Mouse (Mus musculus) midbrain, embryonic 15.5 days (tissue): ENCODE results near the gene Smarcal1. TPM values are rescaled to one million over a fixed set of nuclear protein-coding genes. Genes with fewer than 3 reads are reported as not detected.

ENCODE experiments used
- ATAC-seq: fragments of 200-750 bp; cut with Nextera tagmentation; replicated peaks from 2 replicates; pipeline ENCODE4 v1.8.0; 2017; ENCODE audit warnings: moderate TSS enrichment
- H3K27ac ChIP-seq: fragments of 300-500 bp; sonication (generic); 2 replicates; pipeline ENCODE4 v1.5.1; 2015; ENCODE audit warnings: mild to moderate bottlenecking, inconsistent platforms
- H3K27me3 ChIP-seq: fragments of 300-500 bp; sonication (generic); replicated peaks from 2 replicates; pipeline ENCODE4 v1.6.1; 2015; ENCODE audit warnings: inconsistent platforms
- H3K36me3 ChIP-seq: fragments of 300-500 bp; sonication (generic); replicated peaks from 2 replicates; pipeline ENCODE4 v1.6.1; 2015; ENCODE audit warnings: inconsistent platforms
- H3K4me1 ChIP-seq: fragments of 300-500 bp; sonication (generic); 2 replicates; pipeline ENCODE4 v1.6.1; 2015; ENCODE audit warnings: inconsistent platforms
- H3K4me2 ChIP-seq: fragments of 300-500 bp; sonication (generic); 2 replicates; pipeline ENCODE4 v1.6.1; 2015; ENCODE audit warnings: inconsistent platforms, mild to moderate bottlenecking, moderate library complexity
- H3K4me3 ChIP-seq: fragments of 300-500 bp; sonication (generic); 2 replicates; pipeline ENCODE4 v1.5.1; 2015; ENCODE audit warnings: mild to moderate bottlenecking, inconsistent platforms
- H3K9ac ChIP-seq: fragments of 300-500 bp; sonication (generic); 2 replicates; pipeline ENCODE4 v1.6.1; 2015; ENCODE audit warnings: mild to moderate bottlenecking, inconsistent platforms
- H3K9me3 ChIP-seq: fragments of 300-500 bp; sonication (generic); 2 replicates; pipeline ENCODE4 v1.6.1; 2016; ENCODE audit warnings: inconsistent platforms
- WGBS: fragments of 180-500 bp; shearing (Covaris S2); methylation state at CpG from one replicate; pipeline ENCODE4 v1.1.7; 2015; ENCODE audit warnings: mixed read lengths; 5-methylcytosine and 5-hydroxymethylcytosine counted together
- polyA plus RNA-seq: library from polyadenylated mRNA; unstranded; fragments of >200 nt; fragmentation: Nextera tagmentation; extraction: Ambion mirVana; gene quantifications from 2 replicates; pipeline ENCODE4 v1.2.1, GENCODE M21; 2015

Gene Smarcal1
- polyA plus RNA-seq, 1 experiment from 2014 or later, result 30.9 TPM

GRCm38 (mm10) chr1:72612172-72612571 is 29.1 kb downstream of the Smarcal1 start:
- Histone ChIP-seq H3K36me3 (peaks cover 45% of the 10 kb centered on the region), H3K4me3 (no peak overlapping the region), H3K4me1 (no peaks in the 10 kb centered on the region), H3K27me3 (no peaks in the 10 kb centered on the region), H3K9ac (no peak overlapping the region), H3K4me2 (no peak overlapping the region), H3K27ac (no peak overlapping the region), H3K9me3 (no peaks in the 10 kb centered on the region)
- no peak for ATAC-seq
- 90% methylated on average over 6 of the region's 6 CpGs for WGBS

DNA sequence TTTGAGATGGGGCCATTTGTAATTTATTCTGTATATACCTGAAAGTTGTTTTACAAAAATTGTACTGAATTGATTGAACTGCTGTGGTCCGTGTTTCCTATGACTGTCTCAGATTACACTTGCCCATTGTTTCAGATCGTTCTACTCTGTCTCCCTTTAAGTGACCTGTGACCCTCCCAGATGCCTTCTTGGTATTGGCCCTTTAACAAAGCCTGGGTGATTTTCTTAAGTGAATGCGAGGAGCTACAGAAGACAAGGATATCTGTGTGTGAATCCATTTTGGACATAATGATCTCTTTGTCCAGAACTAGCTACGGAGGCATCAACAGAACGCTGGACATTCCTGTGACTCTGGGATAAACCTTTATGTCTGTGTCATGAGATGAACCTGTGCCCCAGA is 52.2 kb downstream of the Smarcal1 start:
- no peaks in the 10 kb centered on the region for H3K27me3 ChIP-seq
- ATAC-seq, result no peak
- H3K9me3 ChIP-seq, result no peaks in the 10 kb centered on the region
- no peak overlapping the region for H3K4me2 ChIP-seq
- H3K36me3 ChIP-seq, result peaks cover 23% of the 10 kb centered on the region
- no peak overlapping the region for H3K27ac ChIP-seq
- H3K4me1 ChIP-seq, result no peaks in the 10 kb centered on the region
- no peak overlapping the region for H3K9ac ChIP-seq
- no peak overlapping the region for H3K4me3 ChIP-seq
- 29% methylated on average over 5 of the region's 5 CpGs for WGBS

GRCm38 (mm10) chr1:72640658-72641410 is 57.8 kb downstream of the Smarcal1 start:
- H3K36me3 ChIP-seq, result no peaks in the 10 kb centered on the region
- H3K9ac ChIP-seq, result no peak overlapping the region
- 38% methylated on average over 49 of the region's 49 CpGs for WGBS
- no peaks in the 10 kb centered on the region for H3K4me1 ChIP-seq
- H3K4me2 ChIP-seq, result peak overlapping the region; percentile 67
- H3K27ac ChIP-seq, result peak overlapping the region; percentile 56
- peak overlapping the region; percentile 39 for H3K4me3 ChIP-seq
- H3K27me3 ChIP-seq, result no peaks in the 10 kb centered on the region
- peak; percentile 90 for ATAC-seq
- no peaks in the 10 kb centered on the region for H3K9me3 ChIP-seq

DNA sequence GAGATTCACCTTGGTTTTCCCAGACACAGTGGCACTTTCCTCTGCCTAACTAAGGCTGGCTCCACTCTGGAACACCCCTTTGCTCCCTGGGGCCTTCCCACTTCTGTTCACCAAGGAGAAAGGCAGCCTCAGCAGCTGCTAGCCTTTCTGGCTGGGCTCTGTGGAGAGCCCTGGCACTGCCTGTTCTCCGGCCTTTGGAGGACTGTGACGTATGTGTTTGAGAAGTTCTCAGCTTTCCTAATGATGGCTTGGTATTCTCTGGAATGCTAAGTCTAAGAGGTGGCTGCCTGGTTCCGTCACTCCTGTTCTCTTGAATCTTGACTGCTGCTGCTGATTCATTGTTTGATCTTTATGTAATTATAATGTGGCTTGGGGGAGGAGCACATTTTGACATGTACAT is 90.0 kb downstream of the Smarcal1 start:
- WGBS, result 39% methylated on average over 3 of the region's 3 CpGs
- no peak for ATAC-seq
- no peak overlapping the region for H3K4me2 ChIP-seq
- H3K4me3 ChIP-seq, result no peak overlapping the region
- no peaks in the 10 kb centered on the region for H3K4me1 ChIP-seq
- no peaks in the 10 kb centered on the region for H3K36me3 ChIP-seq
- H3K27me3 ChIP-seq, result no peaks in the 10 kb centered on the region
- H3K9ac ChIP-seq, result no peak overlapping the region
- no peaks in the 10 kb centered on the region for H3K9me3 ChIP-seq
- H3K27ac ChIP-seq, result no peak overlapping the region

Other genes starting within 250 kb of the Smarcal1 start
- gene March4, start 46.3 kb upstream of the Smarcal1 start, polyA plus RNA-seq, result 7.7 and 7.9 TPM in 2 replicates
- not detected in 2 replicates for gene Ankar, start 117.3 kb downstream of the Smarcal1 start, polyA plus RNA-seq
- 838 and 878 TPM in 2 replicates for gene Rpl37a, start 128.0 kb downstream of the Smarcal1 start, polyA plus RNA-seq
- gene Igfbp2, start 241.3 kb downstream of the Smarcal1 start, polyA plus RNA-seq, result 329 and 430 TPM in 2 replicates